Mouse (Mus musculus) hindbrain, embryonic 15.5 days (tissue): ENCODE results near the gene 1700028K03Rik. TPM values are rescaled to one million over a fixed set of nuclear protein-coding genes. Genes with fewer than 3 reads are reported as not detected.

Experiments used
- ATAC-seq: fragments of 200-750 bp; cut with Nextera tagmentation; 2 replicates; pipeline ENCODE4 v1.8.0; 2017; ENCODE audit warnings: low read depth, moderate number of reproducible peaks, moderate TSS enrichment; ENCODE audit not compliant: low FRiP score
- H3K27ac ChIP-seq: fragments of 300-500 bp; sonication (generic); replicated peaks from 2 replicates; pipeline ENCODE4 v1.5.1; 2015; ENCODE audit warnings: mild to moderate bottlenecking, inconsistent platforms
- H3K27me3 ChIP-seq: fragments of 300-500 bp; sonication (generic); 2 replicates; pipeline ENCODE4 v1.6.1; 2015; ENCODE audit warnings: control low read depth, inconsistent platforms
- H3K36me3 ChIP-seq: fragments of 300-500 bp; sonication (generic); 2 replicates; pipeline ENCODE4 v1.6.1; 2015; ENCODE audit warnings: control low read depth, inconsistent platforms
- H3K4me1 ChIP-seq: fragments of 300-500 bp; sonication (generic); replicated peaks from 2 replicates; pipeline ENCODE4 v1.6.1; 2015; ENCODE audit warnings: control low read depth, inconsistent platforms
- H3K4me2 ChIP-seq: fragments of 300-500 bp; sonication (generic); 2 replicates; pipeline ENCODE4 v1.6.1; 2015; ENCODE audit warnings: moderate library complexity, mild to moderate bottlenecking, inconsistent platforms
- H3K4me3 ChIP-seq: fragments of 300-500 bp; sonication (generic); 2 replicates; pipeline ENCODE4 v1.5.1; 2015; ENCODE audit warnings: mild to moderate bottlenecking, inconsistent platforms
- H3K9ac ChIP-seq: fragments of 300-500 bp; sonication (generic); 2 replicates; pipeline ENCODE4 v1.6.1; 2015; ENCODE audit warnings: inconsistent platforms
- H3K9me3 ChIP-seq: fragments of 300-500 bp; sonication (generic); 2 replicates; pipeline ENCODE4 v1.6.1; 2016; ENCODE audit warnings: control low read depth, inconsistent platforms
- WGBS: fragments of 180-500 bp; shearing (Covaris S2); methylation state at CpG from one replicate; pipeline ENCODE4 v1.1.7; 2015; 5-methylcytosine and 5-hydroxymethylcytosine counted together
- polyA plus RNA-seq: library from polyadenylated mRNA; unstranded; fragments of >200 nt; fragmentation: Nextera tagmentation; extraction: Ambion mirVana; gene quantifications from 2 replicates; pipeline ENCODE4 v1.2.1, GENCODE M21; 2015

The 1700028K03Rik gene
- 0.18 and 0.29 TPM in 2 replicates for polyA plus RNA-seq

DNA sequence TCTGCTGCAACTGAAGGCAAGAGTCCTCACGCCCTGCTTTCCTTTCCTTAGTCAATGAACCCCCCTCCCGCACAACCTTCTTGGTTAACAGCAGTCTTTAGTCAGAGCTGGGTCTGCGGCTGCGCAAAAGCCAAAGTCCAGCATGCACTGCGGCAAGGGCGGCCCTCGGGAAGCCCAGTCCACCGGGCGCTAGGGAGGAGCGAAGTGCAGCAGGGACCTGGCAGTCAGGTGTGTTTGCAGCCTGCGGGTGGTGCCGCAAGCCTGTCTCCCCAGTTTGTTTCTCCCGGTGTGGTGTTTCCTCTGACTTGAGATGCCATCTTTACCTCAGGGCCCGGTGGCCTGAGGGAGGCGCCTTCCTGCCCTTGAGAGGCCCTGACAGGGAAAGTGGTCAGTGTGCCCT is at the start of gene 1700028K03Rik:
1700028K03Rik (plus strand) TSS at position 129 of the 400 bp plus-strand sequence.
- no peak for ATAC-seq
- Histone ChIP-seq H3K27ac (no peak within 1 kb of the TSS), H3K27me3 (no peaks in the 10 kb centered on the region), H3K4me2 (no peak within 1 kb of the TSS), H3K4me1 (no peaks in the 10 kb centered on the region), H3K36me3 (no peaks in the 10 kb centered on the region), H3K9me3 (no peaks in the 10 kb centered on the region), H3K9ac (no peak within 1 kb of the TSS), H3K4me3 (no peak within 1 kb of the TSS)
- 77% methylated on average over 15 of the region's 15 CpGs for WGBS

DNA sequence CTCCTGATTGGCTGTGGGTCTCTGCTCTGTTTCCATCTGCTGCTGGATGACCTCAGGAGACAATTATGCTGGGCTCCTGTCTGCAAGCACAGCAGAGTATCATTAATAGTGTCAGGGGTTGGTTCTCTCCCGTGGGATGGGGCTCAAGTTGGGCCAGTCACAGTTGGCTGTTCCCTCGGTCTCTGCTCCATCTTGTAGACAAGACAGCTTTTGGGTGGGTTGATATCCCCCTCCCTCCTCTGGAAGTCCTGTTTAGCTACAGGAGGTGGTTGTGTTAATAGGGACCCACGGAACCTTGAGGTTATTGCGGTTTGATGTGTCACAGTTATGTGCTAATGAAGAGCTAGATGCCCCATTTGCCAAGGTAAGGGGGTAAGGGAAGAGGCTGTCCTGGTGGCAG is 45.5 kb upstream of the 1700028K03Rik start:
- WGBS, result 81% methylated on average over 4 of the region's 4 CpGs
- no peak for ATAC-seq

DNA sequence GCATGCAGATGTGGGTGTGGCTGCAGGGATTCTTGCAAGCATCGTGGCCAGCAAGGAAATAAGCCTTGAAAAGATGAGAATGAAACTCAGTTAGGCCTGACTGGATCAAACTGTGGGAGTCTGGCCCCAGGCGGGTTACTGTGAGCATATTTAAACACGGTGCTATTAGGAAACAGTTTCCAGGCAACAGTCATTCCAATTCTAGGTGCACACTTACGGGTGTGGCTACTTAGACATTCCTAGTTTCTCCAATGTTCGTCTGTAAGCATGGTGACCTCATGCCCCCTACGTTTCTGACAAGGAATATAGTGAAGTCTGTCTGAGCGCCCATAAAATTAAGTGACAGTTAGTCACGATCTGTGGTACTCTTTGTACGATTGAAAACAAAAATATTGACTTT is 43.5 kb upstream of the 1700028K03Rik start:
- H3K27ac ChIP-seq, result no peak overlapping the region
- no peak overlapping the region for H3K9ac ChIP-seq
- no peak overlapping the region for H3K4me3 ChIP-seq
- H3K27me3 ChIP-seq, result no peaks in the 10 kb centered on the region
- no peaks in the 10 kb centered on the region for H3K36me3 ChIP-seq
- no peak for ATAC-seq
- H3K9me3 ChIP-seq, result no peaks in the 10 kb centered on the region
- H3K4me1 ChIP-seq, result no peaks in the 10 kb centered on the region
- no peak overlapping the region for H3K4me2 ChIP-seq
- WGBS, result 83% methylated on average over 9 of the region's 9 CpGs

More for the DNA sequence above, 45.5 kb upstream of the 1700028K03Rik start:
- H3K4me2 ChIP-seq, result no peak overlapping the region
- no peaks in the 10 kb centered on the region for H3K36me3 ChIP-seq
- no peaks in the 10 kb centered on the region for H3K4me1 ChIP-seq
- H3K9ac ChIP-seq, result no peak overlapping the region
- no peak overlapping the region for H3K4me3 ChIP-seq
- H3K27ac ChIP-seq, result no peak overlapping the region
- no peaks in the 10 kb centered on the region for H3K9me3 ChIP-seq
- H3K27me3 ChIP-seq, result no peaks in the 10 kb centered on the region

DNA sequence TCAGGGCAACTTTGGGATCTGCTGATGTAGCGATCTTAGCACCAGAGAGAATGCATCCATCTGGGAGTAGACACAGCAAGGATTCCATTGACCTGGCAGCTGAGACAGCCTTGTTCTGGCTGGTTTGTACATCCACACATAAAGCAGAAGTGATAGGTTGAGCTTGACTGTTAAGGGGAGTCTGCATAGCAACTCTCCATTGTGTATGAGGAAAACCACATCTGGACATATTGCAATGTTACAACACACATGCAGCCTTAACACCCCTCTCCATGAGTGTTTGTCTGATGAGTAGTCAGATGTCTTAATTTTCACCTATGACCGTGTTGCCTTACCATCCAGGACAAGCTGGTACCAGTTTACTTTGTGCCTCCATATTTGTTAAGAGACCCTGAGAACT is 42.0 kb upstream of the 1700028K03Rik start:
- H3K27ac ChIP-seq, result no peak overlapping the region
- H3K36me3 ChIP-seq, result no peaks in the 10 kb centered on the region
- H3K9me3 ChIP-seq, result no peaks in the 10 kb centered on the region
- H3K4me3 ChIP-seq, result no peak overlapping the region
- H3K27me3 ChIP-seq, result no peaks in the 10 kb centered on the region
- 100% methylated on average over 2 of the region's 2 CpGs for whole genome bisulfite sequencing
- H3K4me1 ChIP-seq, result no peaks in the 10 kb centered on the region; the same call in 1 of the 2 replicates
- no peak for ATAC-seq
- no peak overlapping the region for H3K4me2 ChIP-seq
- H3K9ac ChIP-seq, result no peak overlapping the region

DNA sequence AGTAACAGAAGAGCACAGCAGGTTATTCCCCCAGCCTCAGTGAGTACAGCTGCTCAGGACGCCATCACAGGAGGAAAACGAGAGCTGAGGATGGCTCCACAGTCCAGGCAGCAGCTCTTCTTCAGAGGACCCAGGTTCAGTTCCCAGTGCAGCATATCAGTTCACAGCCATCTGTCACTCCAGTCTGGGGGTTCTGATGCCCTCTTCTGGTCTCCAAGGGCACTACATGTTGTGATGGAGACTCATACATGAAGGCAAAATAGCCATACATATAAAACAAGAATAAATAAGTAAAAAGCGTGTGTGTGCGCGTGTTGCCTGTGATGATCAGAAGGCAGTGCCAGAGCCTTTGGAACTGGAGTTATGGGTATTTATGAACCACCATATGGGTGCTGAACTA is 39.8 kb upstream of the 1700028K03Rik start:
- H3K9me3 ChIP-seq, result no peaks in the 10 kb centered on the region
- no peak overlapping the region for H3K27ac ChIP-seq
- H3K27me3 ChIP-seq, result no peaks in the 10 kb centered on the region
- H3K4me2 ChIP-seq, result no peak overlapping the region
- peaks cover 7% of the 10 kb centered on the region for H3K4me1 ChIP-seq
- ATAC-seq, result no peak
- H3K36me3 ChIP-seq, result no peaks in the 10 kb centered on the region
- no peak overlapping the region for H3K9ac ChIP-seq
- no peak overlapping the region for H3K4me3 ChIP-seq
- 96% methylated on average over 5 of the region's 5 CpGs for WGBS

DNA sequence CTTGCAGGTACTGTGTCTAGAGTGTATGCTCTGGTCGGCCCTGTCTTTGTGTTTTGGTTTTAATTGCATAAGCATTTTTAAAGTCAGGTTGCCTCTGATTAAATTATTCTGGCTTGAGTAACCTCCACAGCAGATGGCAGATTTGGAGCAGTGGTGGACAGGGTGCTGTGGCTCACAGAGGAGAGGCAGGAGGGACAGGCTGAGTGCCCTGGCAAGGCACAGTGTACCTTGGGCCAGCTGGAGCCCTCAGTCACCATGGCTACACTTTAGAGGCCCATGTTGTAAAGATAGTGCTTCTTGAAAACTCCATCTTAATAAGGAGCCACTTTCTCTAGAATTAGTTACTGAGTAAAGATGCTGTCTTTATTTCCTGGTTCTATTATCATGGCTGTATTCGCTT is 38.5 kb upstream of the 1700028K03Rik start:
- WGBS, result 78% methylated on average over 2 of the region's 2 CpGs
- H3K36me3 ChIP-seq, result 0 out of 2 replicates have a peak, but pooled peaks cover 3% of the 10 kb centered on the region
- ATAC-seq, result no peak
- peaks cover 14% of the 10 kb centered on the region for H3K4me1 ChIP-seq
- H3K4me2 ChIP-seq, result no peak overlapping the region
- no peak overlapping the region for H3K9ac ChIP-seq
- no peaks in the 10 kb centered on the region for H3K9me3 ChIP-seq
- peak overlapping the region; percentile 23; the same call in 1 of the 2 replicates for H3K27ac ChIP-seq
- H3K4me3 ChIP-seq, result no peak overlapping the region
- H3K27me3 ChIP-seq, result no peaks in the 10 kb centered on the region

DNA sequence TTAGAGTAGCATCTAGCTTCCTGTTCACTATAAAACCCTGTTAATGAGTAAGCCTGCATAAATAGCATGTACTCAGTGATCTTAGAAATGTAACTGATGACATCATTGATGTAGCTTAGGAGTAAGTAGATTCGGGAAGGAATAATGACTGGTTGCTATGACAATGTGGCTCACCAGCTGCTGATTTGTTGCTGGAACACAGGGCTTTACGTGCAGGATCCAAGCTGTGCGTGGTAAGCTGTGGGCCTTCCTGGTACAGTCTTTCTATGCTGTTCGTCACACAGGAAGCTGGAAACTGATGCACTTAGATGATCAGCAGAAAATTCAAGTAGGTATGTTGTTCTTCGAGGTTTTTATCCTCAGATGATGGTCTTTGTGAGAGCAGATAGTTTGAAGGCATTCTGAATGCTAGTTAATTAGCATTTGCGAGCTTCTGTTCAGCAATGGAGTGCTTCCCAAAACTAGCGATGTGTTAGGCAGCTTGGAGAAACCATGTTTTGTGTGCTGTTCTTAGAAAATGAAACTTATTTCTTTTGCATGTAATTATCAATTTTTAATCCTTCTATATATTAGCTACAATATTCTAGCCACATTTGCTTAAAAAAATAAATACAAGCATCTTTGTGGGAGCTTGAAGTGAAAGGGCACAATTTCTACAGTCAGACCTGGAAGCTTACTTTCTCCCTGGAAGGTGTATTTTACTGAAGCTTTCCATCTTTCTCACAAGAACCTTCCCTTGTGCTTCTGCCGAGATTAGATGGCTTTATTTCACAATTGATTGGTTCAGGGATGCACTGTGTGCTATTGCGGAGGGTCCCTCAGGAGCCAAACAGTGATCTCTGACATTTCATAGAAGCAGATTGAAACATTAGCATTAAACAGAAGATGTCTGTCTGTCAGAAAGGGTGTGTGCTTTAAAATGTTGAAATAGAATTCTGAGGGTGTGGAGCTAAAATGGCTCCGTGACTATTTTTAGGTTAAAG is 36.7 kb upstream of the 1700028K03Rik start:
- Histone ChIP-seq H3K4me2 (peak overlapping the region; percentile 55), H3K9ac (peak overlapping the region; percentile 52), H3K9me3 (no peaks in the 10 kb centered on the region), H3K27me3 (no peaks in the 10 kb centered on the region), H3K4me1 (peaks cover 14% of the 10 kb centered on the region), H3K27ac (peak overlapping the region; percentile 88), H3K36me3 (0 out of 2 replicates have a peak, but pooled peaks cover 5% of the 10 kb centered on the region), H3K4me3 (peak overlapping the region; percentile 39)
- peak; percentile 95 for ATAC-seq
- WGBS, result 34% methylated on average over 10 of the region's 10 CpGs

DNA sequence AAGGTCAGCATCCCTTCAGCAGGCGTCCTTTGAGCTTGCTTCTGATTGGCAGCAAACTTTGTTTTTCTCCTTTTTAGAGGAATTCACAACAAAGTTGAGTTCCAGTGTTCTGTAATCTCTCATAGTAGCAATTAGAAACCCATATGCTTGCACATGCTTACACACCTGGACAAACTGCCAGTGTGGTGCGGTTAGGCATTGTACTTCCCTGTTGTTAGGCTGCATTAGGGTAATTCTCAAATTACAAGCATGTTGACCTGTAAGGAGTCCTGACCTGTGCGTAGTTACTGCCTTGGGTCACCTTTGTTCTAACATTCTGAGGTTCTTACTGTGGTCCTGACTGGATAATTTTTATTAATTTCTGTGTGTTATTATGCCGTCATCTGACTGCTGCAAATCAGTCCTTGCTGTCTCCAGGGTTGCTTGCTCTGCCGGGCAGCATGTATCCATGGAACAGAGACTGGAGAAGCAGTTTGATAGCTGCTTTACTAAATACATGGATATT is 35.7 kb upstream of the 1700028K03Rik start:
- H3K9me3 ChIP-seq, result no peaks in the 10 kb centered on the region
- H3K4me1 ChIP-seq, result peaks cover 14% of the 10 kb centered on the region
- peaks cover 11% of the 10 kb centered on the region; the same call in 1 of the 2 replicates for H3K36me3 ChIP-seq
- H3K27ac ChIP-seq, result peak overlapping the region; percentile 88; the same call in 1 of the 2 replicates
- peak overlapping the region; percentile 52; the same call in 1 of the 2 replicates for H3K9ac ChIP-seq
- H3K27me3 ChIP-seq, result no peaks in the 10 kb centered on the region
- peak overlapping the region; percentile 55 for H3K4me2 ChIP-seq
- H3K4me3 ChIP-seq, result peak overlapping the region; percentile 39
- 53% methylated on average over 5 of the region's 5 CpGs for WGBS
- ATAC-seq, result no peak

DNA sequence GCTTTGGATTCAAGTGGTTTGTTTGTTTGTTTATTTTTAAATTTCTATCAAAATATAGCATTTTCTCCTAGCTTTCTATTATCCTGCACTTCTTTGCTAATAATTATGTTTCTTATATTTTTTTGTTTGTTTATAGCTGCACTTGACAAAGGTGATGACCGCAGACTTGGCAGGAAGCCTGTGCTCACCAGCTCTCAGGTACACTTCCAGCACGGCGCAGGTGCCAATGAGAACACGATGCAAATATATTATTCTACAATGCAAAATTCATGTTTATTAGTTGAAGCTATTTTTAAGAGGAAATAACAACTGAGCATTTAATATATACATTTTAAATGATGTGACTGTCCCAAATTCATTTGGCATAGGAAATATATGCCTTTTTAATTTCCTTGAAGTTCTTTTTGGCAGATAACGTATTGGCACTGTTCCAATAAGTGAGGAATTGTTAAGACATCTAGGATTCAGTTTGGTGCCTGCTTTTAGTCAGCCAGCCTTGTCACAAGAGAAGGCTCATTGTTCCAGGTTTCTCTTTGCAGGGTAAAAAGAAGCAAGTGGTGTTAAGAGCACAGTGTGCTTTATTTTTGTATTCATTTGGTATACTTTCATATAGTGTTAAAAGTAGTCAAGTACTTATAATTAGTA is 34.5 kb upstream of the 1700028K03Rik start:
- no peak overlapping the region for H3K27ac ChIP-seq
- H3K4me1 ChIP-seq, result peaks cover 14% of the 10 kb centered on the region
- no peak for ATAC-seq
- no peaks in the 10 kb centered on the region for H3K27me3 ChIP-seq
- H3K4me3 ChIP-seq, result no peak overlapping the region
- no peaks in the 10 kb centered on the region for H3K9me3 ChIP-seq
- no peak overlapping the region for H3K9ac ChIP-seq
- H3K36me3 ChIP-seq, result peaks cover 20% of the 10 kb centered on the region
- 73% methylated on average over 5 of the region's 5 CpGs for WGBS
- H3K4me2 ChIP-seq, result no peak overlapping the region

DNA sequence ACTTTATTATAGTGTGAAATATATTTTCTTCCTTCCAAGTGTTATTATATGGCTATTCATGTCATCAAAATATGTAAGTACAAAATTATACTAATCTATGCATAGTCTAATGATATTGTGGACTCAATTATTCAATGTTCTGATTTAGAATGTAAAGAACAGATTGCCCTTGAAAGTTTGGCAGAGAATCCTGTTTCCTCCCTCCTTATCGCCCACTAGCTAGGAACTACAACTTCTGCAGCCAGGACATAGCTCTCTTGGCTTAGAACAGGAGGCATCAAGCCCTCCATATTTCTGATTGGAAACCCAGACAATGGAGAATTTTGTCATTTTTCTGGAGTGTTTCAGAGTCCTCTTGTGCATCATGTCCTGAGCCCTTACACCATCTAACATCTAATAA is 33.8 kb upstream of the 1700028K03Rik start:
- ATAC-seq, result no peak
- no peak overlapping the region for H3K27ac ChIP-seq

DNA sequence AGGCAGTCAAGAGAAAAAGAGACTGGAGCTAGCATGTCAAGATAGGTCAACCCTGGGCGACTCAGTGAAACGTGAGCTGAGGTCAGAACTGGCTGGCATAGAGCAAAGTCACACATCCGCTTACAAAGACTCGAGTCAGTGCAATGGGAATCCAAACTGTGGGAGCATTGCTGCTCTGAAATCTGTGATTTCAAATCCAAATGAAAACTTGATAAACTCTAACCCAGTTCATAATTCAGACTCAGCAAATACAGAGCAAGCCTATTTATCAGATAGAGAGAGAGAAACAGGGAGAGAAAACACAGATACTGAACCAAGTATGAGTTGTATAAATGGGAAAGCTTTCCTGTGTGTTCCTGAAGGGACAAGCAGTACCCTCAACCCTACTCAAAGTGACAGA is 27.2 kb upstream of the 1700028K03Rik start, which contains the start of gene Gm42669:
Gm42669 (plus strand) TSS at position 301 of the 400 bp plus-strand sequence.
- H3K36me3 ChIP-seq, result peaks cover 59% of the 10 kb centered on the region
- WGBS, result 82% methylated on average over 4 of the region's 4 CpGs
- H3K4me1 ChIP-seq, result no peaks in the 10 kb centered on the region
- no peak within 1 kb of the TSS for H3K4me3 ChIP-seq
- no peaks in the 10 kb centered on the region for H3K9me3 ChIP-seq
- H3K27me3 ChIP-seq, result no peaks in the 10 kb centered on the region
- H3K4me2 ChIP-seq, result no peak within 1 kb of the TSS
- H3K9ac ChIP-seq, result no peak within 1 kb of the TSS
- no peak for ATAC-seq
- no peak within 1 kb of the TSS for H3K27ac ChIP-seq

More for the DNA sequence above, 33.8 kb upstream of the 1700028K03Rik start:
- no peak overlapping the region for H3K4me3 ChIP-seq
- no peak overlapping the region for H3K4me2 ChIP-seq
- H3K9me3 ChIP-seq, result no peaks in the 10 kb centered on the region
- 86% methylated on average over 1 of the region's 1 CpGs for WGBS
- peaks cover 27% of the 10 kb centered on the region for H3K36me3 ChIP-seq
- H3K9ac ChIP-seq, result no peak overlapping the region
- H3K27me3 ChIP-seq, result no peaks in the 10 kb centered on the region
- H3K4me1 ChIP-seq, result peaks cover 14% of the 10 kb centered on the region

DNA sequence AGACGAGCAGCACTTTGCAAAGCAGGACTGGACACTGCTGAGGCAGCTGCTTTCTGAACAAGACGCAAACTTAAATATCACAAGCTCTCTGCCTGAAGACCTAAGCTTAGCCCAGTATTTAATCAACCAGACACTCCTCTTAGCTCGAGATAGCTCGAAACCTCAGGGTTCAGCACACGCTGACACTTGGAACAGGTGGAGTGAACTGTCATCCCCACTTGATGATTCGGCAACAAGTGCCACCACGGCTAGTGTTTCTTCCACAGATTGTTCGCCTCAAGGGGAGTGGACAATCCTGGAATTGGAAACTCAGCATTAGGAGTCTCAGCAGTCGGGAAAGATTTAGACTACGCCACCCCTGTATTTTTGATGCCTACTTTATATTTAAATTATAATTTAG is 24.0 kb upstream of the 1700028K03Rik start:
- H3K4me2 ChIP-seq, result no peak overlapping the region
- no peak overlapping the region for H3K27ac ChIP-seq
- no peak overlapping the region for H3K9ac ChIP-seq
- H3K36me3 ChIP-seq, result peaks cover 41% of the 10 kb centered on the region
- no peaks in the 10 kb centered on the region for H3K4me1 ChIP-seq
- H3K4me3 ChIP-seq, result no peak overlapping the region
- 91% methylated on average over 10 of the region's 10 CpGs for WGBS
- no peaks in the 10 kb centered on the region for H3K27me3 ChIP-seq
- H3K9me3 ChIP-seq, result no peaks in the 10 kb centered on the region
- ATAC-seq, result no peak
